Mouse (Mus musculus) MEL (cell line): Measurements from ENCODE around the gene Milr1. TPM values are rescaled to one million over a fixed set of nuclear protein-coding genes. Genes with fewer than 3 reads are reported as not detected.
"Not testable (repeated sequence)": the region's sequence is repeated elsewhere in the genome, so short reads cannot be mapped to it uniquely, and the experiment has no call there.

Source experiments
- DNase-seq: peaks from one replicate; pipeline ENCODE4 v3.0.0; 2011; ENCODE audit warnings: low read depth, low spot score
- H3K27ac ChIP-seq: 2 replicates; pipeline ENCODE4 v1.5.1; 2012; ENCODE audit warnings: low read depth, mild to moderate bottlenecking, control low read depth, low read length, moderate library complexity; ENCODE audit not compliant: control insufficient read depth
- H3K27me3 ChIP-seq, 2 experiments: fragments of 150-350 bp in 1 of 2; sonication (generic) in 1 of 2; 2 replicates each; pipeline ENCODE4 v1.6.1; 2012; ENCODE audit warnings: low read length in 2 of 2, mild to moderate bottlenecking in 2 of 2, improper control_type of control experiment in 1 of 2, moderate library complexity in 1 of 2; ENCODE audit not compliant: insufficient read depth in 2 of 2, control insufficient read depth in 1 of 2
- H3K36me3 ChIP-seq, 2 experiments: 2 replicates each; pipeline ENCODE4 v1.6.1; 2012 to 2014; ENCODE audit warnings: low read length in 2 of 2, improper control_type of control experiment in 1 of 2, inconsistent platforms in 1 of 2, mild to moderate bottlenecking in 1 of 2; ENCODE audit not compliant: insufficient read depth in 2 of 2, control insufficient read depth in 1 of 2
- H3K4me1 ChIP-seq, 2 experiments: fragments of 150-350 bp in 1 of 2; sonication (generic) in 1 of 2; 2 replicates each; pipeline ENCODE4 v1.6.1; 2012; ENCODE audit warnings: low read length in 2 of 2, improper control_type of control experiment in 1 of 2, mild to moderate bottlenecking in 1 of 2; ENCODE audit not compliant: insufficient read depth in 2 of 2, control insufficient read depth in 1 of 2
- H3K4me3 ChIP-seq, 2 experiments: fragments of 150-350 bp in 1 of 2; sonication (generic) in 1 of 2; 2 replicates each; pipeline ENCODE4 v1.5.1; 2012; ENCODE audit warnings: low read depth in 2 of 2, low read length in 2 of 2, mild to moderate bottlenecking in 2 of 2, moderate library complexity in 2 of 2, control low read depth in 1 of 2, improper control_type of control experiment in 1 of 2; ENCODE audit not compliant: control insufficient read depth in 1 of 2, insufficient read depth in 1 of 2
- H3K79me2 ChIP-seq: 2 replicates; pipeline ENCODE4 v1.6.1; 2012; ENCODE audit warnings: mild to moderate bottlenecking, low read length, moderate library complexity; ENCODE audit not compliant: control insufficient read depth, poor library complexity, insufficient read depth
- H3K9ac ChIP-seq: 2 replicates; pipeline ENCODE4 v1.6.1; 2012; ENCODE audit warnings: low read depth, mild to moderate bottlenecking, control low read depth, low read length, moderate library complexity; ENCODE audit not compliant: control insufficient read depth, poor library complexity, severe bottlenecking
- H3K9me3 ChIP-seq: fragments of 150-350 bp; sonication (generic); replicated peaks from 2 replicates; pipeline ENCODE4 v1.6.1; 2012; ENCODE audit warnings: mild to moderate bottlenecking, low read length, improper control_type of control experiment, moderate library complexity; ENCODE audit not compliant: insufficient read depth
- BHLHE40 ChIP-seq: IDR thresholded peaks from 2 replicates; pipeline ENCODE4 v1.6.1; 2012; ENCODE audit warnings: low read depth, mild to moderate bottlenecking, inconsistent platforms, low read length, improper control_type of control experiment, borderline replicate concordance
- CHD2 ChIP-seq: IDR thresholded peaks from 2 replicates; pipeline ENCODE4 v1.6.1; 2011; ENCODE audit warnings: low read length, improper control_type of control experiment
- CTCF ChIP-seq, 3 experiments: IDR thresholded peaks in 2 of 3; conservative IDR thresholded peaks in 1 of 3; 2 replicates each; pipeline ENCODE4 v1.5.1; 2011 to 2012; ENCODE audit warnings: low read length in 3 of 3, low read depth in 2 of 3, mild to moderate bottlenecking in 2 of 3, improper control_type of control experiment in 1 of 3, inconsistent platforms in 1 of 3, mixed read lengths in 1 of 3, moderate library complexity in 1 of 3; ENCODE audit not compliant: control insufficient read depth in 1 of 3, insufficient read depth in 1 of 3, poor library complexity in 1 of 3, severe bottlenecking in 1 of 3
- E2F4 ChIP-seq: IDR thresholded peaks from 2 replicates; pipeline ENCODE4 v1.6.1; 2011; ENCODE audit warnings: low read depth, low read length, improper control_type of control experiment, borderline replicate concordance
- ELF1 ChIP-seq: IDR thresholded peaks from 2 replicates; pipeline ENCODE4 v1.6.1; 2014; ENCODE audit warnings: low read depth, mild to moderate bottlenecking, inconsistent platforms, low read length, improper control_type of control experiment, moderate library complexity
- EP300 ChIP-seq, 2 experiments: IDR thresholded peaks; 2 replicates each; pipeline ENCODE4 v1.6.1; 2011; ENCODE audit warnings: improper control_type of control experiment in 2 of 2, low read length in 2 of 2, low read depth in 1 of 2, mild to moderate bottlenecking in 1 of 2
- ETS1 ChIP-seq: IDR thresholded peaks from 2 replicates; pipeline ENCODE4 v1.6.1; 2012; ENCODE audit warnings: low read depth, mild to moderate bottlenecking, inconsistent platforms, low read length, improper control_type of control experiment, moderate library complexity
- GATA1 ChIP-seq: IDR thresholded peaks from 2 replicates; pipeline ENCODE4 v1.6.1; 2011; ENCODE audit warnings: low read depth, low read length, improper control_type of control experiment
- KAT2A ChIP-seq: conservative IDR thresholded peaks from 2 replicates; pipeline ENCODE4 v1.6.1; 2012; ENCODE audit warnings: low read depth, low read length, improper control_type of control experiment, inconsistent platforms
- MAX ChIP-seq: IDR thresholded peaks from 2 replicates; pipeline ENCODE4 v1.6.1; 2011; ENCODE audit warnings: low read length, improper control_type of control experiment
- MAZ ChIP-seq: IDR thresholded peaks from 2 replicates; pipeline ENCODE4 v1.6.1; 2012; ENCODE audit warnings: low read depth, mild to moderate bottlenecking, inconsistent platforms, low read length, improper control_type of control experiment
- MEF2A ChIP-seq: IDR thresholded peaks from 2 replicates; pipeline ENCODE4 v1.6.1; 2014; ENCODE audit warnings: low read depth, mild to moderate bottlenecking, inconsistent platforms, low read length, improper control_type of control experiment; ENCODE audit not compliant: poor library complexity, insufficient replicate concordance, severe bottlenecking; ENCODE audit errors: extremely low read depth
- MXI1 ChIP-seq: IDR thresholded peaks from 2 replicates; pipeline ENCODE4 v1.6.1; 2011; ENCODE audit warnings: mild to moderate bottlenecking, low read depth, low read length, improper control_type of control experiment
- MYB ChIP-seq: IDR thresholded peaks from 2 replicates; pipeline ENCODE4 v1.6.1; 2011; ENCODE audit warnings: mild to moderate bottlenecking, low read depth, low read length, improper control_type of control experiment
- MYC ChIP-seq: IDR thresholded peaks from 2 replicates; pipeline ENCODE4 v1.6.1; 2011; ENCODE audit warnings: low read depth, mild to moderate bottlenecking, low read length, improper control_type of control experiment, moderate library complexity
- NELFE ChIP-seq: IDR thresholded peaks from 2 replicates; pipeline ENCODE4 v1.6.1; 2011; ENCODE audit warnings: low read depth, low read length, improper control_type of control experiment
- NRF1 ChIP-seq: IDR thresholded peaks from 2 replicates; pipeline ENCODE4 v1.6.1; 2014; ENCODE audit warnings: low read depth, mild to moderate bottlenecking, inconsistent platforms, low read length, improper control_type of control experiment, moderate library complexity; ENCODE audit not compliant: poor library complexity, insufficient read depth, severe bottlenecking
- POLR2A ChIP-seq, 2 experiments: IDR thresholded peaks; 2 replicates each; pipeline ENCODE4 v1.6.1; 2011 to 2012; ENCODE audit warnings: low read length in 2 of 2, mild to moderate bottlenecking in 2 of 2, control low read depth in 1 of 2, improper control_type of control experiment in 1 of 2, low read depth in 1 of 2, moderate library complexity in 1 of 2; ENCODE audit not compliant: control insufficient read depth in 1 of 2, insufficient read depth in 1 of 2, poor library complexity in 1 of 2
- RAD21 ChIP-seq: IDR thresholded peaks from 2 replicates; pipeline ENCODE4 v1.6.1; 2011; ENCODE audit warnings: mild to moderate bottlenecking, low read depth, low read length, improper control_type of control experiment
- SIN3A ChIP-seq: IDR thresholded peaks from 2 replicates; pipeline ENCODE4 v1.6.1; 2012; ENCODE audit warnings: low read length, improper control_type of control experiment, inconsistent platforms
- SMC3 ChIP-seq: IDR thresholded peaks from 2 replicates; pipeline ENCODE4 v1.6.1; 2011; ENCODE audit warnings: low read depth, low read length, improper control_type of control experiment
- TBP ChIP-seq: IDR thresholded peaks from 2 replicates; pipeline ENCODE4 v1.8.0; 2011; ENCODE audit warnings: low read depth, low read length, improper control_type of control experiment
- TCF12 ChIP-seq: IDR thresholded peaks from 2 replicates; pipeline ENCODE4 v1.6.1; 2014; ENCODE audit warnings: low read depth, mild to moderate bottlenecking, inconsistent platforms, low read length, improper control_type of control experiment, moderate library complexity
- UBTF ChIP-seq: IDR thresholded peaks from 2 replicates; pipeline ENCODE4 v1.6.1; 2012; ENCODE audit warnings: low read depth, mild to moderate bottlenecking, inconsistent platforms, low read length, improper control_type of control experiment, moderate library complexity, borderline replicate concordance; ENCODE audit not compliant: insufficient read depth
- USF1 ChIP-seq: IDR thresholded peaks from 2 replicates; pipeline ENCODE4 v1.6.1; 2014; ENCODE audit warnings: low read depth, mild to moderate bottlenecking, inconsistent platforms, low read length, improper control_type of control experiment, moderate library complexity
- ZC3H11A ChIP-seq: IDR thresholded peaks from 2 replicates; pipeline ENCODE4 v1.6.1; 2012; ENCODE audit warnings: low read depth, mild to moderate bottlenecking, inconsistent platforms, low read length, improper control_type of control experiment
- ZKSCAN1 ChIP-seq: IDR thresholded peaks from 2 replicates; pipeline ENCODE4 v1.6.1; 2012; ENCODE audit warnings: low read depth, mild to moderate bottlenecking, inconsistent platforms, low read length, improper control_type of control experiment, moderate library complexity
- ZNF384 ChIP-seq: IDR thresholded peaks from 2 replicates; pipeline ENCODE4 v1.6.1; 2012; ENCODE audit warnings: low read depth, mild to moderate bottlenecking, inconsistent platforms, low read length, improper control_type of control experiment
- polyA plus RNA-seq, 2 experiments: library from polyadenylated mRNA; stranded (reverse) in 1 of 2; unstranded in 1 of 2; fragments of >175 nt in 1 of 2; fragments of >200 nt in 1 of 2; gene quantifications; 2 replicates each; pipeline versions ENCODE4 v1.2.1 to v1.2.4; 2012; ENCODE audit warnings: low replicate concordance in 2 of 2, low read depth in 1 of 2; ENCODE audit not compliant: insufficient read length in 2 of 2, insufficient read depth in 1 of 2, missing spikeins in 1 of 2
- total RNA-seq: library from RNA; depleted of rRNA; stranded (reverse); fragments of 300-350 nt; gene quantifications from 2 replicates; pipeline ENCODE4 v1.2.3, GENCODE M21; 2012

Gene Milr1
- total and polyA plus RNA-seq, 3 experiments = 0.26 TPM; not detected in 2

GRCm38 (mm10) chr11:106742388-106742841 is 8.6 kb upstream of the Milr1 start (continued):
- TF ChIP-seq ZKSCAN1 = no peak

- Histone ChIP-seq H3K4me1 (no peaks in the 10 kb centered on the region), H3K9me3 (no peaks in the 10 kb centered on the region), H3K27ac (no peak overlapping the region), H3K36me3 (no peaks in the 10 kb centered on the region), H3K4me3 (no peak overlapping the region), H3K79me2 (no peaks in the 10 kb centered on the region), H3K27me3 (no peaks in the 10 kb centered on the region), H3K9ac (no peak overlapping the region)
- DNase-seq = peak; percentile 69
- TF ChIP-seq CHD2 = no peak
- no peak for TF ChIP-seq NELFE
- no peak for TF ChIP-seq MAZ
- TF ChIP-seq SMC3 = peak; percentile 89
- TF ChIP-seq MAX = no peak
- TF ChIP-seq CTCF (IDR thresholded peaks at IDR 0.05 in 2 of 3, conservative IDR thresholded peaks at IDR 0.05 in 1 of 3; ENCODE audit: control insufficient read depth in 1 of 3, insufficient read depth in 1 of 3, low read depth in 2 of 3, low read length in 3 of 3, poor library complexity in 1 of 3, severe bottlenecking in 1 of 3) = peak; percentile 60 to 80 (median 62)
- TF ChIP-seq MYB = no peak
- TF ChIP-seq ETS1 = no peak
- TF ChIP-seq MXI1 = no peak
- no peak for TF ChIP-seq E2F4
- TF ChIP-seq TCF12 = no peak
- no peak for TF ChIP-seq ELF1
- TF ChIP-seq MYC = peak; percentile 75
- no peak for TF ChIP-seq GATA1
- TF ChIP-seq POLR2A (IDR thresholded peaks at IDR 0.05; ENCODE audit: control insufficient read depth in 1 of 2, insufficient read depth in 1 of 2, low read depth in 1 of 2, low read length in 2 of 2, poor library complexity in 1 of 2) = no peak
- TF ChIP-seq KAT2A = no peak
- peak; percentile 84 for TF ChIP-seq RAD21
- no peak for TF ChIP-seq MEF2A
- TF ChIP-seq NRF1 = no peak
- TF ChIP-seq UBTF = no peak
- no peak for TF ChIP-seq TBP
- TF ChIP-seq SIN3A = no peak; the same call in 1 of the 2 replicates
- peak; percentile 92 for TF ChIP-seq ZC3H11A
- TF ChIP-seq USF1 = no peak
- TF ChIP-seq EP300 (IDR thresholded peaks at IDR 0.05; ENCODE audit: low read depth in 1 of 2, low read length in 2 of 2) = no peak
- TF ChIP-seq ZNF384 = 0 out of 2 replicates have a peak, but pooled peaks have one; percentile 26
- no peak for TF ChIP-seq BHLHE40
Observed at GRCm38 (mm10) chr11:106744949-106745348, 6.1 kb upstream of the Milr1 start.

- H3K27ac ChIP-seq, H3K9me3 ChIP-seq, H3K79me2 ChIP-seq, DNase-seq, H3K9ac ChIP-seq, H3K27me3 ChIP-seq, H3K4me3 ChIP-seq: not testable (repeated sequence)
- peaks cover 0 to 19% of the 10 kb centered on the region in 2 experiments; a peak in 2 of 4 replicates for H3K36me3 ChIP-seq
- H3K4me1 ChIP-seq = peaks cover 0 to 24% of the 10 kb centered on the region in 2 experiments; a peak in 2 of 4 replicates
Observed at GRCm38 (mm10) chr11:106749557-106750120, 1.4 kb upstream of the Milr1 start.
